Mouse (Mus musculus): ENCODE data around the gene Plcz1.

Plcz1 gene

GRCm38 (mm10) chr6:139953596-139953995, 87.7 kb downstream of the Plcz1 start:
- no peak for DNase-seq (ENCODE audit: extremely low read depth, low read depth, low spot score)

GRCm38 (mm10) chr6:139947106-139947879, 94.0 kb downstream of the Plcz1 start:
- DNase-seq (ENCODE audit: extremely low read depth, low read depth, low spot score), result no peak

Data from fat pad, adult 2 months (tissue).